Mouse (Mus musculus) cerebellum, postnatal 14 days (tissue): ENCODE measurements around the gene Pin4.
"Not testable (repeated sequence)": the region's sequence is repeated elsewhere in the genome, so short reads cannot be mapped to it uniquely, and the experiment has no call there.

Experiments
- DNase-seq, 2 experiments: peaks; one replicate each; pipeline ENCODE4 v3.0.0; 2021; ENCODE audit warnings: mixed read lengths in 2 of 2

Pin4 gene

GRCm38 (mm10) chrX:102119042-102119864 is at the start of gene Pin4:
TSS of gene Pin4 (plus strand) at chrX:102119447.
- peak; percentile 94 to 96 for DNase-seq

GRCm38 (mm10) chrX:102070591-102071471 is 48.4 kb upstream of the Pin4 start, which contains the start of gene Rtl5:
TSS of gene Rtl5 (minus strand) at chrX:102071304.
- peak; percentile 68 to 72 for DNase-seq

GRCm38 (mm10) chrX:102071517-102071916 is 47.7 kb upstream of the Pin4 start:
- no peak for DNase-seq

DNA sequence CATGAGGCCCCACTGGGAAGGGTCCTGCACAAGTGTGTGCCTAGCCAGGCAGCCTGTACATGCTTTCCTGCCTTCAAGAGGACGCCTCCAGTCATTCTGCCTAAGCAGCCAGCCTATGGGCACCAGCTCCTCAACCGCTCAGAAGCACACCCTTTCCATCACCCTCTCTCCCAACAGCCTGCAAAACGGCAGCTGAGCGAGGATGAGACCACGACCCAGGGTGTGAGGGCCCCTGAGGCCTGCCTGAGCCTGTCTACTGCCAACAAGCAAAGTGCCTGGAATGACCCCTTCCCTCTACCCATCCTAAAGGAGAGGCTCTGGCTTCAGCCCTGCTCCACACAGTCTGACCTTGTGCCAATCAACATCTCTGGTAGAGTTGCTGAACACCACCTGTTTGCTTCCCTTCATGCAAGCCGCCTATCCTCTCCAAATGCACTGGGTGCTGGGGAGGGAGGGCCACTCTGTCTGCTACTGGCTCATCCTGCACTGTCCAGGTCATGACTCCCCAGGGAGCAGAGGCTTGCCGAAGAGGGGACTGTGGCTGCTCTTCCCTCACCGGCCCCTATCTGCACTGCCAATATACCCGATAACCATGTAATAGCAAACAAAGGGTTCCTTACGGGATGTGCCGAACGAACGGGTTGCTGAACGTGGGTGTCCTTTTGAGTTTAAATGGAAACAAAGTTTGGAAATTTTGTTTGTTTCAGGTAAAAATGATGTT is 45.5 kb upstream of the Pin4 start:
- no peak for DNase-seq

DNA sequence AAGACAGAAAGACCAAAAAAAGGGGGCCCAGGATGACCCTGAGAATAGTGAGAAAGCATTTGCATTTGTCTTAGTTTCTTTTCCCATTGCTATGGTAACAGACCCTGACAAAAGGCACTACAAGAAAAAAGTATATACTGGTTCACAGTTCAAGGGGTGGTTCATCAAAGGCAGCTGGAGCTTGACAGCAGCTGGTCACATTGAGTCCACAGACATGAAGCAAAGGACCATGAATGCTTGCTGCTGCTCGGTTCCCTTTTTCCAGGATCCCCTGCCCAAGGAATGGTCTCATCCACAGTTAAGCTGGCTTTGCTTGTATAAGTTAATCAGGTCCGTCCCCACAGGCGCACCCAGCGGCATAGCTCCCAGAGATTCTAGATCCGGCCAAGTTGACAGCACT is 44.8 kb upstream of the Pin4 start:
- DNase-seq, result no peak

DNA sequence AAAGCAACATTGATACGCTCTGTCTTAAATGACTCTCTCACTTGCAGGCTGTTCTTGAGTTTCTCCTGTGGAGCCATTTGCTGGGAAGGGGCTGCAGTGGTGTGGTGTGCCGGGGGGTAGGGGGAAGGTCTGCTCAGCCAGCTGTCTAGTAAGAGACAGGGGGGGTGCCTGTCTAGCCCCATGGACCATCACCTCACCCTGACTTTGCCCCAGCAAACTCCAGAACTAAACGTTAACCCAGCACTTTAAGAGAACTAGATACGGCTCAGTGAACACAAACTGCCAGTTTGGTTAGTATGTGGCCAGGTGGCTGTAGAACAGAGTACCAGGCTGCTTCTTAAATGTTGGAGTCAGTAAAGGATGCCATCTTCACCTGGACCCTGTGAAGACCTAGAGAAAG is 44.1 kb upstream of the Pin4 start:
- no peak for DNase-seq

GRCm38 (mm10) chrX:102076886-102077765 is 42.1 kb upstream of the Pin4 start:
- DNase-seq, result peak; percentile 33 to 51

DNA sequence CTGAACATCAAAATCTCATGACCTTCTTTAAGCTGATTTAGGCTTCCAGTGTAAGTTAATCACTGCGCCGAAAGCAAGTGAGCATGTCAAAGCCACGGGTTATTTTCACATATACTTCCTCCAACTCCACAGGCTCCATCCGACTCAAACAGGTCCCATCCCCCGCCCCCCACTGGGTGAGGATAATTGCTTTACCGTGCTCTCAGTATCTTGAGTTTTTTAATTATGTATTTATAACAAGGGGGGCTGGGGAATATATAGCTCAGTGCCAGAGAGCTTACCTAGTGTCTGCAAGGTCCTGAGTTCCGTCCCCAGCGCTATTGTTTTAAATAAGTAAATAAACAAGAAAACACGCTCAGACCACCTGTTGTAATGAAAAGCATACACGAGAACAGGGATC is 38.2 kb upstream of the Pin4 start:
- DNase-seq, result peak in 1 of 2 experiments; percentile 49

DNA sequence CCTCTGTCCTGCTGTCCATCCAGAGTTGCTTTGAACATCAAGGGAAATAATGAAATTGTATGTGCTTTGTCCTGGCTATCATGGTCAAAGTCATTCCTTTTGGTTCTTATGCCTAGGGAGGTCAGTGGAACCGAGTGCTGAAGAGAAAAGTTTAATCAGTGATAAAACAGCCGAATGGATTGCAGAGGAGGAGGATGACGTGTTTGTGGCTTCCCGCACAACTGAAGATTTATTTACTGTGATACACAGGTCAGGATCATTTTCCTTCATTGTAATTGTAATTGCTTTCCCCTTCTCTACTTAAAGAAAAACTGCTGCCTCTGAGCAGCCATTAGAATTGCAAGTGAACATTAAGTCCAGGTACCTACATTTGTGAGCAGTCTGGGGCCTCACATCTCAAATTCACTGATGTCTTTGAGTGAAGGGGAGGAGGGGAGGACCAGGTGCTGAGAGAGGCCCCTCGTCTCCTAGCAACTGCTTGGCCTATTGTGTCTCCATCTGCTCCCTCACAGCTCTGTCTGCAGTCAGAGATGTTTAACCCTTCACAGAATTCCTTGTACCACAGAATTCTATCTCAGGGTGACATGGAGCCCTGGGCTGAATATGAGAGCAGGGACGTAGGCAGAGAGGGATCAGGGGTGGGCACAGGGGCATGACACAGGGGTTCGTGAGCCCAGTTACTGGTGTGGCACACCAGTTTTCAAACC is 37.5 kb upstream of the Pin4 start:
- DNase-seq, result peak; percentile 64 to 73

DNA sequence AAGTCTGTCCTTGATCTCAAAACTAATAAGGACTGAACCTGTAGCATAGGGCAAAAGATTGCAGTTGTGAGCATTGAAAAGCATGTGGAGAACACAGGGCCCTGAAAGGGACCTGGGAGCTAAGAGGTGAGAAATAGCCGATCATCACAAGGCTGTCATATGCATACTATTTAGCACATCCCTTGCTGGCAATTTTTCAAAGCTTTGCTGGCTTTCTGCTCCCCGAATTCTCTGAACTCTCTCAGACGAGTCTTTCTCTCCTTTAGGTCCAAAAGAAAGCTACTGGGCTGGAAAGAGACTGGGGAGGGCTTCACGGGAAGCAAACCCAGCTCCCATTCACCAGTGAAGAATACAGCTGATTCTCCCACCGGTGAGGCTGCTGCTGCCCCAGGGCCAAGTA is 36.9 kb upstream of the Pin4 start:
- DNase-seq, result peak; percentile 40 to 56

- no peak for DNase-seq
Observed at GRCm38 (mm10) chrX:102085798-102086443, 33.3 kb upstream of the Pin4 start.

DNA sequence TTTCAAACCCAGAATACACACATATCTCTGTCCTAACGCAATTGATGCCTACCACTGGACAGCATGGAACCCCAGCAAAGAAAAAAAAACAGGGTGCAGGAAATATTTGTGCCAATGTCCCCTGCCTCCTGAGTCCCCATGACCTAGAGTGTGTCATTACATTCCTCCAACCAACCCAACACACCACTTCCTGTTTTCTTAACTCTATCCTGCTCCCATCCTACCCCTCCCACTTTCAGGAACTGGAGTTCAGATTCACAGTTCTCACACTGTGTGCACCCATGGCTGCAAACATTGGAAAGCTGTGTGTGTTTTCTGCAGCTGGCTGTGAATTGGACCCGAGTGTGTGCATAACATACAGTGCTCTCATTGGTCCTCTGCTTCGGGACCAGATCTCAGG is 28.6 kb upstream of the Pin4 start:
- no peak for DNase-seq

DNA sequence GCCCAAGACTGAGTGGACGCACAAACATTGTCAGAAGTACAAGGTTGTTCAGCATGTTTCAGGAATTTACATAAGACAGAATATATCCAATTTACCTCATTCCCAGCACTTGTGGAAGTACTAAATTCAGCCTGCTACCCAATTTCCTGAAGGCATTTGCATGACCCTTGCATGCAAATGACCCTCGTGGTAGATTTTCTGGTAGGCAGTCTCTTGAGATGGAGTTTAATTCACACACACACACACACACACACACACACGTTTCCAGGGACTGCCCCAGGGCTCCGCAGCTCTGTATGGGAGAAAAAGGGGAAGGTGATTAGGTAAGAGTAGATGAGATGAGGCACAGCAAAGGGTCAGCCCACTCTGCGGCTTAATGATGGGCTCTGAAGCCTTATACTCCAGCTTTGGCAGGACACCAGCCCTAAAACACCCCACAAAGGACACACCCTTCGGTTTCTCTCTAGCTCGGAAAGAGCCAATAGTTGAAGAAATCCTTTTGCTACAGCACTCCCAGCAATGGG is 24.8 kb upstream of the Pin4 start:
- DNase-seq, result no peak

DNA sequence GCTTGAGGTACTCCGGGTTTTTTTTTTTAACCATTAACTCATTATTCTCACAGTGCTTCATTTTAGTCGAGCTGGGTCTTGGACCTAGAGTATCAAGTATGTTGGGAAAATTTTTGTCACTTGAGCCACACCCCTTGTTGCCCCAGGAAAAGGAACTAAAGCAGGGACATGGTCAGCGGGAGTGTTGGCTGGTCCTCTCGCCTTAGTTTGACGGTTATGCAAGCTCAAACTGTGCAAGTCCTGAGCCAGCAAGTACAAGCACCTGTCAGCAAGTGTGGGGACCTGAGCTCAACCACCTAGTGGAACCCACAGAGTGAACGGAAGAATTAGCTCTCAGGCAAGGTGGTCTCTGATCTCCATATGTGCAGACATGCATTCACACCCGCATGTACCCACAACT is 17.4 kb upstream of the Pin4 start:
- no peak for DNase-seq

DNA sequence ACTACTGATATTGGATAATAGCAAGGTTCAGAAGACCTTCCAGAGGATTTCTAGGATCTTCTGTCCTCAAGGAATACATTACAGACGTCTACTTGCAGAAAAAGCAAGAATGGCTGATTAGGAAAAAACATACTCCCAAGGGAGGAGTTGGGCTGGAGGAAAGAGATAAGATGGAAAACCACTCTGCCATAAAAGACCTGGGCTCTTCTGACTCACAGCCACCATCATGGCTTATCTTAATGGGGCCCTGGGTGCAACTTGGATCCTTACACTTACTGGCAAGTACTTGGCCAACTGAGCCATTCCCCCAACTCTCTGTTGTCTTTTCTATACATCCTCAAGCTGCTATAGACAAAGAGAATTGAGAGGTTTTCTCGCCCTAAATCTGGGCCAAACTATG is 15.4 kb upstream of the Pin4 start:
- not testable (repeated sequence) for DNase-seq

DNA sequence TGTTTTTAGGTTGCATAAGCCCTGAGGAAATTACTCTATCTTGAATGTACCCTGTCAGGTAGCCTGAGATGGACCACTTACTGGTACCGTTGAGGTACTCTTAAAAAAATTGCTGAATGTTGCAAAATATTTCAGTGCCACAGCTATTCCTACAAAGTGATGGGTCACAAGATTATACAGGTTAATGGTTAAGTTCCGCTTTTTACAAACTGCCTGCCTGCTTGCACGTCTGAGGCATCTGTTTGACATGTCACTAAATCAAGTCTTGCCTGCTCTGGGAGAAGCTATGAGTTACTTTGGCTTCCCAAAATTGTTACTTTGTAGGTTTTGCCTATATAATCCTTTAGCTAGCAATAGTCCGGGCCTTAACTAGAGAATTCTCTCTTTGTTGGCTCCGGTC is 9.9 kb upstream of the Pin4 start:
- not testable (repeated sequence) for DNase-seq

DNA sequence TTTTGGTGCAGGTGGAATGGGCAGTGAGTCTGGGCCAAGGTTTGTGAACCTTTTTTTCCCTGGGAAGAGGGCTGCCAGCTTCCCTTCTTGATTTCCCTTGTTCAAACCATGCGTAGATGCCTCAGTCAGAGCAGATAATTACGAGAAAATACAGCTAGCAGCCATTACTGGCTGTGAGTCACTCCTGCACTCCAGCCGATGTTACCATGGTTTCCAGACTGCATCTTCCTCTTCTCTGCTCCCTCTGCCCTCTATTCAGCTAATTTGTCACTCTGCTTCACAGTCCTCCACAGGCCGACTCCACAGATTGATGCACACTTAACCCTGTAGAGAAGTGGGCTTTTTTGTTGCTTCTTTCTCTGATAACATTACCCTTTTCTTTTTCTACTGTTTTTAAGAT is 3.6 kb upstream of the Pin4 start:
- DNase-seq, result no peak

- DNase-seq, result no peak
Observed at GRCm38 (mm10) chrX:102121321-102121720, 2.1 kb downstream of the Pin4 start.

GRCm38 (mm10) chrX:102141157-102141556 is 21.9 kb downstream of the Pin4 start:
- no peak for DNase-seq

- peak; percentile 93 for DNase-seq
Observed at GRCm38 (mm10) chrX:102156618-102157422, 37.6 kb downstream of the Pin4 start, which contains the start of gene Ercc6l. TSS of gene Ercc6l (minus strand) at chrX:102157091.
